Comparison of ENCODE assay signal across 28 mouse cellular contexts in genomic region chr3:107925335-107925734, GRCm38 (mm10). TPM values are rescaled to one million over a fixed set of nuclear protein-coding genes. Genes with fewer than 3 reads are reported as not detected.
DNase-seq lines count a peak whose midpoint lies in the region; ATAC-seq and TF ChIP-seq lines count a peak whose summit lies in the region.
"Had no signal": no experiment of that assay in that cellular context is flagged by ENCODE, and none has a peak within 500 bp of the region (broad histone marks: within the 10 kb centered on the region; RNA-seq: fewer than 3 reads in every experiment).

No protein-coding gene starts in this region.

- no peak overlapping the region for H3K4me3 ChIP-seq in liver, adult 2 months (ENCODE audit: insufficient read depth, low read depth, low read length)
- no peak overlapping the region for H3K4me3 ChIP-seq in liver, embryonic 11.5 days (ENCODE audit: low read depth, low read length)
- no peak overlapping the region for H3K4me3 ChIP-seq in liver, postnatal 0 days (ENCODE audit: low read depth, low read length)
- H3K4me3 ChIP-seq in CH12.LX (replicated peaks in 1 of 3; ENCODE audit: low read depth in 2 of 3, low read length in 2 of 3, poor library complexity in 1 of 3) = no peak overlapping the region
- no peak overlapping the region for H3K4me3 ChIP-seq in ES-E14 (ENCODE audit: insufficient read depth in 1 of 2, low read depth in 1 of 2, low read length in 2 of 2, poor library complexity in 1 of 2, severe bottlenecking in 1 of 2)
- H3K4me3 ChIP-seq in kidney, adult 2 months (ENCODE audit: insufficient read depth, low read depth, low read length) = no peak overlapping the region

- dilution Hi-C loops in CH12.LX (cut with MboI; ENCODE audit: extremely low pct_ligation_motif_present, extremely low pct_unique_long_range_greater_than_20kb, low sequenced_read_pairs) = no loop called here

- no peak for ATAC-seq in liver, embryonic 11.5 days (replicated peaks; ENCODE audit: low FRiP score)
- peak; percentile 76 for ATAC-seq in liver, postnatal 0 days
- ATAC-seq: activated CD4-positive, CD25-positive, alpha-beta regulatory T cell, adult 4 months; CD4-positive, CD25-positive, alpha-beta regulatory T cell, adult 4 months; Patski had no signal

- DNase-seq in liver, adult 2 months (ENCODE audit: extremely low read depth, low read depth, low spot score) = peak; percentile 35
- no peak for DNase-seq in liver, embryonic 11.5 days (ENCODE audit: low spot score)
- no peak for DNase-seq in liver, postnatal 0 days
- DNase-seq in liver = no peak
- DNase-seq in CH12.LX (ENCODE audit: extremely low read depth) = no peak
- no peak for DNase-seq in ES-E14 (ENCODE audit: low read depth, low spot score)
- DNase-seq in kidney, adult 2 months = no peak
- no peak for DNase-seq in right cerebral cortex, postnatal 14 days
- DNase-seq: adrenal gland, adult 2 months; adrenal gland, adult 8-10 months; adrenal gland, postnatal 10 days; adrenal gland, postnatal 14 days; adrenal gland, postnatal 25 days; adrenal gland, postnatal 36 days; B cell, adult 2 months; cerebellum, adult 11 months; cerebellum, adult 11-12 months; cerebellum, adult 18-20 months; cerebellum, adult 2 months had no signal

- no peak overlapping the region for H3K4me2 ChIP-seq in liver, embryonic 11.5 days
- H3K4me2 ChIP-seq in liver, postnatal 0 days (ENCODE audit: low read depth, low read length) = no peak overlapping the region
- no peak overlapping the region for H3K4me2 ChIP-seq in CH12.LX (ENCODE audit: insufficient read depth, low read depth, poor library complexity, severe bottlenecking)

- 72% methylated on average over 3 of the region's 3 CpGs for WGBS in liver, adult 2 months
- 85% methylated on average over 3 of the region's 3 CpGs for WGBS in liver, embryonic 11.5 days
- WGBS in liver, postnatal 0 days (ENCODE audit: insufficient replicate concordance) = 83% methylated on average over 3 of the region's 3 CpGs
- 97% methylated on average over 3 of the region's 3 CpGs for WGBS in kidney, adult 2 months

- H3K9me3 ChIP-seq in liver, embryonic 11.5 days (ENCODE audit: control insufficient read depth, low read length) = no peaks in the 10 kb centered on the region
- H3K9me3 ChIP-seq in liver, postnatal 0 days (ENCODE audit: low read length) = no peaks in the 10 kb centered on the region
- no peaks in the 10 kb centered on the region for H3K9me3 ChIP-seq in CH12.LX (replicated peaks; ENCODE audit: low read length)
- H3K9me3 ChIP-seq in ES-E14 (ENCODE audit: control insufficient read depth, insufficient read depth, low read depth, low read length) = no peaks in the 10 kb centered on the region
- H3K9me3 ChIP-seq: G1E had no signal

- in situ Hi-C loops in CH12.LX (cut with MboI; ENCODE audit: low pct_ligation_motif_present, low pct_unique_long_range_greater_than_20kb, low sequenced_read_pairs) (no loop called here), ES-E14 (cut with MboI; ENCODE audit: low sequenced_read_pairs in 2 of 2, unreplicated experiment in 2 of 2) (no loop called here)

- no peaks in the 10 kb centered on the region for H3K4me1 ChIP-seq in liver, adult 2 months (ENCODE audit: control insufficient read depth, insufficient read depth, low read length)
- H3K4me1 ChIP-seq in liver, embryonic 11.5 days (replicated peaks; ENCODE audit: control insufficient read depth, insufficient read depth, low read length) = no peaks in the 10 kb centered on the region
- H3K4me1 ChIP-seq in liver, postnatal 0 days (ENCODE audit: insufficient read depth) = peaks cover 4% of the 10 kb centered on the region; the same call in 1 of the 2 replicates
- H3K4me1 ChIP-seq in CH12.LX (ENCODE audit: control insufficient read depth in 1 of 2, insufficient read depth in 2 of 2) = no peaks in the 10 kb centered on the region
- no peaks in the 10 kb centered on the region for H3K4me1 ChIP-seq in ES-E14 (ENCODE audit: control insufficient read depth in 2 of 2, insufficient read depth in 2 of 2, low read length in 2 of 2, poor library complexity in 1 of 2)
- no peaks in the 10 kb centered on the region for H3K4me1 ChIP-seq in kidney, adult 2 months (ENCODE audit: control insufficient read depth, insufficient read depth, low read length)

- H3K79me2 ChIP-seq in liver, adult 2 months (ENCODE audit: control insufficient read depth, insufficient read depth, low read length) = no peaks in the 10 kb centered on the region
- H3K79me2 ChIP-seq in CH12.LX (replicated peaks; ENCODE audit: control insufficient read depth, extremely low read depth, insufficient read depth, poor library complexity, severe bottlenecking) = no peaks in the 10 kb centered on the region

- H3K36me3 ChIP-seq in liver, adult 2 months (ENCODE audit: control insufficient read depth, insufficient read depth, low read length) = no peaks in the 10 kb centered on the region
- H3K36me3 ChIP-seq in liver, embryonic 11.5 days (ENCODE audit: control insufficient read depth, insufficient read depth, low read length) = no peaks in the 10 kb centered on the region
- H3K36me3 ChIP-seq in liver, postnatal 0 days (replicated peaks; ENCODE audit: insufficient read depth, low read length) = no peaks in the 10 kb centered on the region
- no peaks in the 10 kb centered on the region for H3K36me3 ChIP-seq in CH12.LX (replicated peaks in 1 of 2; ENCODE audit: control insufficient read depth in 1 of 2, insufficient read depth in 1 of 2, low read length in 1 of 2)
- H3K36me3 ChIP-seq in ES-E14 (ENCODE audit: control insufficient read depth, insufficient read depth, low read length, poor library complexity, severe bottlenecking) = no peaks in the 10 kb centered on the region
- no peaks in the 10 kb centered on the region for H3K36me3 ChIP-seq in kidney, adult 2 months (ENCODE audit: control insufficient read depth, insufficient read depth, low read length)
- H3K36me3 ChIP-seq: G1E had no signal

- no peaks in the 10 kb centered on the region for H3K27me3 ChIP-seq in liver, adult 2 months (ENCODE audit: control insufficient read depth, insufficient read depth, low read length)
- H3K27me3 ChIP-seq in liver, embryonic 11.5 days (replicated peaks; ENCODE audit: control insufficient read depth, insufficient read depth, low read length) = no peaks in the 10 kb centered on the region
- no peaks in the 10 kb centered on the region for H3K27me3 ChIP-seq in liver, postnatal 0 days (ENCODE audit: insufficient read depth, low read length)
- H3K27me3 ChIP-seq in CH12.LX (replicated peaks) = peaks cover 3% of the 10 kb centered on the region
- no peaks in the 10 kb centered on the region for H3K27me3 ChIP-seq in kidney, adult 2 months (replicated peaks; ENCODE audit: control insufficient read depth, insufficient read depth, low read length)
- H3K27me3 ChIP-seq: Patski had no signal

- H3K9ac ChIP-seq in liver, adult 2 months (ENCODE audit: low read depth, low read length) = no peak overlapping the region
- H3K9ac ChIP-seq in liver, embryonic 11.5 days (ENCODE audit: low read depth, low read length) = no peak overlapping the region
- H3K9ac ChIP-seq in liver, postnatal 0 days (replicated peaks) = no peak overlapping the region
- H3K9ac ChIP-seq in CH12.LX (ENCODE audit: insufficient read depth, low read depth) (no peak overlapping the region), ES-E14 (ENCODE audit: insufficient read depth, low read depth, low read length, poor library complexity, severe bottlenecking) (no peak overlapping the region)

- no peak for TF ChIP-seq CTCF in liver, adult 2 months (IDR thresholded peaks at IDR 0.05; ENCODE audit: low read depth, low read length)
- no peak for TF ChIP-seq CTCF in liver, postnatal 0 days (IDR thresholded peaks at IDR 0.05; ENCODE audit: low read depth)
- TF ChIP-seq CTCF in CH12.LX (conservative IDR thresholded peaks at IDR 0.05 in 1 of 2, IDR thresholded peaks at IDR 0.05 in 1 of 2; ENCODE audit: low read depth in 2 of 2, low read length in 2 of 2) = no peak
- no peak for TF ChIP-seq CTCF in kidney, adult 2 months (conservative IDR thresholded peaks at IDR 0.05; ENCODE audit: insufficient read depth, insufficient read length, low read depth, low read length)

- H3K27ac ChIP-seq in liver, adult 2 months (replicated peaks; ENCODE audit: insufficient read depth, low read depth, low read length) = no peak overlapping the region
- H3K27ac ChIP-seq in liver, embryonic 11.5 days (ENCODE audit: low read depth, low read length) = no peak overlapping the region
- H3K27ac ChIP-seq in liver, postnatal 0 days (ENCODE audit: low read depth) = no peak overlapping the region
- H3K27ac ChIP-seq in CH12.LX (ENCODE audit: insufficient read depth, low read depth) (no peak overlapping the region), ES-E14 (ENCODE audit: insufficient read depth, low read depth, low read length, poor library complexity, severe bottlenecking) (no peak overlapping the region)
- H3K27ac ChIP-seq in kidney, adult 2 months (ENCODE audit: insufficient read depth, low read depth, low read length) = no peak overlapping the region

- TF ChIP-seq RAD21 in CH12.LX (IDR thresholded peaks at IDR 0.05; ENCODE audit: low read depth, low read length) = no peak

- no peak for TF ChIP-seq EP300 in liver, postnatal 0 days (IDR thresholded peaks at IDR 0.05; ENCODE audit: low read depth)
- TF ChIP-seq EP300 in CH12.LX (IDR thresholded peaks at IDR 0.05; ENCODE audit: low read length) = no peak

- TF ChIP-seq POLR2A in liver, adult 2 months (IDR thresholded peaks at IDR 0.05; ENCODE audit: extremely low read depth, insufficient read depth, low read length) = no peak
- TF ChIP-seq POLR2A in CH12.LX (IDR thresholded peaks at IDR 0.05; ENCODE audit: low read depth, low read length) = no peak
- no peak for TF ChIP-seq POLR2A in kidney, adult 2 months (IDR thresholded peaks at IDR 0.05; ENCODE audit: low read depth, low read length)

RNA-seq across cellular contexts. Expression of gene Gstm7, which starts 6.3 kb away (rescaled TPM):
- 69.8 and 99.1 TPM in 2 replicates for total RNA-seq in liver, adult 2 months (2014; rRNA removed)
- 108 and 130 TPM in 2 replicates for polyA plus RNA-seq in liver, adult 2 months (2012; rRNA removed)
- 10.8 and 12.0 TPM in 2 replicates for polyA plus RNA-seq in liver, embryonic 11.5 days (2014; fragmentation: Nextera tagmentation; extraction: Ambion mirVana)
- 39.2 and 42.2 TPM in 2 replicates for polyA plus RNA-seq in liver, postnatal 0 days (2015; fragmentation: Nextera tagmentation; extraction: Ambion mirVana)
- not detected in 2 replicates for total RNA-seq in CH12.LX (2012; rRNA removed)
- total RNA-seq in CH12.LX (2014; rRNA removed) = not detected in 2 replicates
- polyA plus RNA-seq in CH12.LX (2012; ENCODE audit: insufficient read length, low read depth) = not detected in 2 replicates
- total RNA-seq in ES-E14 (2012; rRNA removed) = 1.2 and 1.6 TPM in 2 replicates
- 24.5 and 28.1 TPM in 2 replicates for polyA plus RNA-seq in kidney, adult 2 months (2012; rRNA removed)
- total RNA-seq: G1E, MEL had no signal
- polyA plus RNA-seq: G1E had no signal

RNA-seq across cellular contexts. Expression of gene Gstm6, which starts 18.2 kb away (rescaled TPM):
- total RNA-seq in liver, adult 2 months (2014; rRNA removed) = 96.1 and 97.1 TPM in 2 replicates
- polyA plus RNA-seq in liver, adult 2 months (2012; rRNA removed) = 138 and 146 TPM in 2 replicates
- polyA plus RNA-seq in liver, embryonic 11.5 days (2014; fragmentation: Nextera tagmentation; extraction: Ambion mirVana) = 9.2 and 9.5 TPM in 2 replicates
- polyA plus RNA-seq in liver, postnatal 0 days (2015; fragmentation: Nextera tagmentation; extraction: Ambion mirVana) = 17.2 and 18.0 TPM in 2 replicates
- total RNA-seq in CH12.LX (2012; rRNA removed) (0.17 TPM in 1 of 2 replicates, not detected in the other), CH12.LX (2014; rRNA removed) (0.35 TPM in 1 of 2 replicates, not detected in the other), ES-E14 (2012; rRNA removed) (0.98 and 1.3 TPM in 2 replicates)
- polyA plus RNA-seq in CH12.LX (2012; ENCODE audit: insufficient read length, low read depth) = 0.44 TPM in 1 of 2 replicates, not detected in the other
- polyA plus RNA-seq in kidney, adult 2 months (2012; rRNA removed) = 2.5 and 4.3 TPM in 2 replicates
- total RNA-seq: MEL had no signal
- polyA plus RNA-seq: activated CD4-positive, CD25-positive, alpha-beta regulatory T cell, adult 4 months; C2C12; CD4-positive, CD25-positive, alpha-beta regulatory T cell, adult 4 months; G1E had no signal

RNA-seq across cellular contexts. Expression of gene Gstm5, which starts 29.7 kb away (rescaled TPM):
- 17.9 and 21.8 TPM in 2 replicates for total RNA-seq in liver, adult 2 months (2014; rRNA removed)
- polyA plus RNA-seq in liver, adult 2 months (2012; rRNA removed) = 11.4 and 12.5 TPM in 2 replicates
- polyA plus RNA-seq in liver, embryonic 11.5 days (2014; fragmentation: Nextera tagmentation; extraction: Ambion mirVana) = 154 and 167 TPM in 2 replicates
- 126 and 134 TPM in 2 replicates for polyA plus RNA-seq in liver, postnatal 0 days (2015; fragmentation: Nextera tagmentation; extraction: Ambion mirVana)
- total RNA-seq in CH12.LX (2012; rRNA removed) (3.3 and 4.9 TPM in 2 replicates), CH12.LX (2014; rRNA removed) (2.2 and 4.2 TPM in 2 replicates), ES-E14 (2012; rRNA removed) (12.2 and 20.7 TPM in 2 replicates)
- 4.2 and 5.2 TPM in 2 replicates for polyA plus RNA-seq in CH12.LX (2012; ENCODE audit: insufficient read length, low read depth)
- polyA plus RNA-seq in kidney, adult 2 months (2012; rRNA removed) = 172 and 198 TPM in 2 replicates
- total RNA-seq: G1E had no signal
- polyA plus RNA-seq: activated CD4-positive, CD25-positive, alpha-beta regulatory T cell, adult 4 months; G1E had no signal

RNA-seq across cellular contexts. Expression of gene Gstm3, which starts 43.7 kb away (rescaled TPM):
- total RNA-seq in liver, adult 2 months (2014; rRNA removed) = 34.1 and 107 TPM in 2 replicates
- polyA plus RNA-seq in liver, adult 2 months (2012; rRNA removed) = 145 and 164 TPM in 2 replicates
- polyA plus RNA-seq in liver, embryonic 11.5 days (2014; fragmentation: Nextera tagmentation; extraction: Ambion mirVana) = 7.5 and 7.7 TPM in 2 replicates
- polyA plus RNA-seq in liver, postnatal 0 days (2015; fragmentation: Nextera tagmentation; extraction: Ambion mirVana) = 1.9 and 2.0 TPM in 2 replicates
- total RNA-seq in CH12.LX (2012; rRNA removed) (not detected in 2 replicates), CH12.LX (2014; rRNA removed) (not detected in 2 replicates), ES-E14 (2012; rRNA removed) (0.74 TPM in 1 of 2 replicates, not detected in the other)
- not detected in 2 replicates for polyA plus RNA-seq in CH12.LX (2012; ENCODE audit: insufficient read length, low read depth)
- 0.41 and 0.63 TPM in 2 replicates for polyA plus RNA-seq in kidney, adult 2 months (2012; rRNA removed)
- total RNA-seq: adrenal gland, adult 2 months; adrenal gland, postnatal 25 days; adrenal gland, postnatal 36 days; G1E; MEL had no signal
- polyA plus RNA-seq: activated CD4-positive, CD25-positive, alpha-beta regulatory T cell, adult 4 months; brain, embryonic 14.5 days; C2C12; CD4-positive, CD25-positive, alpha-beta regulatory T cell, adult 4 months; cerebellum, adult 2 months; G1E; Patski had no signal

RNA-seq across cellular contexts. Expression of gene Eps8l3, which starts 48.3 kb away (rescaled TPM):
- total RNA-seq in liver, adult 2 months (2014; rRNA removed) = under 0.01 TPM in 1 of 2 replicates, not detected in the other
- polyA plus RNA-seq in liver, adult 2 months (2012; rRNA removed) = 0.06 and 0.07 TPM in 2 replicates
- polyA plus RNA-seq in liver, embryonic 11.5 days (2014; fragmentation: Nextera tagmentation; extraction: Ambion mirVana) = not detected in 2 replicates
- not detected in 2 replicates for polyA plus RNA-seq in liver, postnatal 0 days (2015; fragmentation: Nextera tagmentation; extraction: Ambion mirVana)
- total RNA-seq in CH12.LX (2012; rRNA removed) = not detected in 2 replicates
- not detected in 2 replicates for total RNA-seq in CH12.LX (2014; rRNA removed)
- polyA plus RNA-seq in CH12.LX (2012; ENCODE audit: insufficient read length, low read depth) = not detected in 2 replicates
- total RNA-seq in ES-E14 (2012; rRNA removed) = not detected in 2 replicates
- polyA plus RNA-seq in kidney, adult 2 months (2012; rRNA removed) = 0.72 TPM in 2 replicates
- total RNA-seq: adrenal gland, adult 18-20 months; adrenal gland, adult 2 months; adrenal gland, adult 8-10 months; adrenal gland, postnatal 10 days; adrenal gland, postnatal 14 days; adrenal gland, postnatal 25 days; adrenal gland, postnatal 36 days; adrenal gland, postnatal 4 days; G1E had no signal
- polyA plus RNA-seq: activated CD4-positive, CD25-positive, alpha-beta regulatory T cell, adult 4 months; adrenal gland, adult 2 months; brain, embryonic 14.5 days; C2C12; CD4-positive, CD25-positive, alpha-beta regulatory T cell, adult 4 months; G1E; Patski had no signal

Comparison
In these comparisons a context has a peak if more than half of its experiments do, and no peak if none do; other contexts are left out.
1. RNA of gene Gstm7, which starts 6.3 kb away (polyA plus RNA-seq): 108 to 130 TPM in liver, adult 2 months, 39.2 to 42.2 TPM in liver, postnatal 0 days, 24.5 to 28.1 TPM in kidney, adult 2 months and 10.8 to 12.0 TPM in liver, embryonic 11.5 days; not detected in CH12.LX; every median in the first group is over 10 times any median in the second.